Mouse (Mus musculus) spleen, adult 2 months (tissue): ENCODE measurements around the gene Pced1b. TPM values are rescaled to one million over a fixed set of nuclear protein-coding genes. Genes with fewer than 3 reads are reported as not detected.
"Not testable (repeated sequence)": the region's sequence is repeated elsewhere in the genome, so short reads cannot be mapped to it uniquely, and the experiment has no call there.

Source experiments
- DNase-seq, 2 experiments: peaks; one replicate each; pipeline versions ENCODE4 v3.0.0 to v3.0.0-alpha.2; 2012 to 2021; ENCODE audit warnings: low spot score in 2 of 2, low read depth in 1 of 2
- H3K27ac ChIP-seq: fragments of 200-500 bp; 2 replicates; pipeline ENCODE4 v1.5.1; 2012; ENCODE audit warnings: low read length, inconsistent platforms; ENCODE audit not compliant: insufficient read depth
- H3K27me3 ChIP-seq: fragments of 200-500 bp; 2 replicates; pipeline ENCODE4 v1.6.1; 2012; ENCODE audit warnings: mild to moderate bottlenecking, moderate library complexity, low read length, inconsistent platforms; ENCODE audit not compliant: control insufficient read depth, insufficient read depth
- H3K36me3 ChIP-seq: fragments of 200-500 bp; 2 replicates; pipeline ENCODE4 v1.6.1; 2012; ENCODE audit warnings: mild to moderate bottlenecking, low read length, inconsistent platforms; ENCODE audit not compliant: control insufficient read depth, insufficient read depth
- H3K4me1 ChIP-seq: fragments of 200-500 bp; 2 replicates; pipeline ENCODE4 v1.6.1; 2011; ENCODE audit warnings: inconsistent platforms; ENCODE audit not compliant: control insufficient read depth, insufficient read depth, insufficient read length
- H3K4me3 ChIP-seq: fragments of 200-500 bp; 2 replicates; pipeline ENCODE4 v1.5.1; 2011; ENCODE audit warnings: mild to moderate bottlenecking, inconsistent platforms; ENCODE audit not compliant: insufficient read depth, insufficient read length; ENCODE audit errors: extremely low read depth
- CTCF ChIP-seq: fragments of 200-500 bp; IDR thresholded peaks from 2 replicates; pipeline ENCODE4 v1.5.1; 2011; ENCODE audit warnings: mild to moderate bottlenecking, inconsistent platforms; ENCODE audit not compliant: insufficient read depth, insufficient read length, insufficient replicate concordance; ENCODE audit errors: extremely low read depth
- POLR2A ChIP-seq: fragments of 200-500 bp; IDR thresholded peaks from 2 replicates; pipeline ENCODE4 v1.6.1; 2011; ENCODE audit warnings: low read depth, low read length, inconsistent platforms
- WGBS: fragments of 180-500 bp; shearing (Covaris S2); methylation state at CpG from one replicate; pipeline ENCODE4 v1.1.7; 2018; 5-methylcytosine and 5-hydroxymethylcytosine counted together
- polyA plus RNA-seq: library from polyadenylated mRNA; depleted of rRNA; stranded (reverse); fragments of >200 nt; gene quantifications from 2 replicates; pipeline ENCODE4 v1.2.3, GENCODE M21; 2012

Pced1b gene
- polyA plus RNA-seq, 1 experiment, result 53.8 TPM

- 90% methylated on average over 7 of the region's 7 CpGs for WGBS
- H3K4me1 ChIP-seq, result peaks cover 8% of the 10 kb centered on the region
Measured at GRCm38 (mm10) chr15:97370880-97371279, 124.0 kb downstream of the Pced1b start.

GRCm38 (mm10) chr15:97372043-97372442, 125.1 kb downstream of the Pced1b start:
- not testable (repeated sequence) for H3K36me3 ChIP-seq, H3K4me1 ChIP-seq, DNase-seq, H3K27me3 ChIP-seq, H3K4me3 ChIP-seq
- 63% methylated on average over 3 of the region's 3 CpGs for WGBS
- peak overlapping the region; percentile 96; the same call in 1 of the 2 replicates for H3K27ac ChIP-seq

More at GRCm38 (mm10) chr15:97370880-97371279, 124.0 kb downstream of the Pced1b start:
- Histone ChIP-seq H3K4me3 (no peak overlapping the region), H3K36me3 (peaks cover 2% of the 10 kb centered on the region; the same call in 1 of the 2 replicates), H3K27ac (no peak overlapping the region), H3K27me3 (no peaks in the 10 kb centered on the region)
- no peak for TF ChIP-seq POLR2A
- TF ChIP-seq CTCF, result no peak
- DNase-seq, result no peak

- peak in 1 of 2 experiments; percentile 30 for DNase-seq
- Histone ChIP-seq H3K27me3 (no peaks in the 10 kb centered on the region), H3K4me1 (peaks cover 8% of the 10 kb centered on the region), H3K4me3 (peak overlapping the region; percentile 36), H3K36me3 (peaks cover 2% of the 10 kb centered on the region; the same call in 1 of the 2 replicates), H3K27ac (peak overlapping the region; percentile 96)
- TF ChIP-seq POLR2A, result no peak
- TF ChIP-seq CTCF, result no peak
- WGBS, result 44% methylated on average over 6 of the region's 6 CpGs
Measured at GRCm38 (mm10) chr15:97372611-97373131, 125.8 kb downstream of the Pced1b start.

DNA sequence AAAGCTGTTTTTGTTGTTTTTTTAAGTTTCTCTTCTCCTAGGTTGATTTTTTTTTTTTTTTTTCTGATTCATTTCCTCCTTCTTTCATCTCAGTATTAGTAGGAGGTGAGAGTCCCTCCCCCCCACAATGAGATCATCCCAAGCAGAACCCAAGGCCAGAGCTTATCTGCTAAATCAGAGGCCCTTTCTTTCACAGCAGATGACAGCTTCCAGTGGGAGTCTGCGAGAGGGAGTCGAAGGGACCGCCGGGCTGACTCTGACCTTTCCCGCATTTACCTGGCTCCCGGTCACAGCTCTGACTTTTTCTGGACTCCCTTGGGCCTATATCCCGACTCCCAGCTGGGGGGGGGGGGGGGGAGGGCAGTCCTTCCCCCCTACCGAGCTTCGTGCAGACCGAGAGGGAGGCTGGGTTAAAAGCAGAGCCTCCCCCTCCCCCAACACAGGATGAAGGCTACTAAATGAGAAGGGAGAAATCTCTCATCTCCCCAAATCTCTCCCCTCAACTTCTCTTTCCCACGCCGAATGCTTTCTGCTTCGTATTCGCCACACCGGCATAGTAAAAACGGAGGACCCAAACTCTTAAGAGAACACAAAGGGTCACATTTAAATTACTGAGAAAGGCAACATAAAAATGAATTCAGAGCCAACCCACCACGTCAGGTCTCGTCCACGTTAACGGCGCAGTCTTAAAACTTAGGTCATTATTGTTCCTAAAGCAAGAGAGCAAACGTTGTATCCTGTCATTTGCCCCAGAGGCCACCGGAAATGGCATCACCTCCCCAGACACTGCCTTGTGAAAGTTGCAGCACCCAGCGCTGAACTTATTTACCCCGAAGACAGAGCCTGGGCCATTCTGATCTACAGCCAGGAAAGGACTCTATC, 126.5 kb downstream of the Pced1b start:
- peaks cover 2% of the 10 kb centered on the region; the same call in 1 of the 2 replicates for H3K36me3 ChIP-seq
- peak overlapping the region; percentile 54 for H3K4me3 ChIP-seq
- TF ChIP-seq POLR2A (peak; percentile 50; the same call in 1 of the 2 replicates), CTCF (no peak)
- WGBS, result 24% methylated on average over 25 of the region's 25 CpGs
- peak overlapping the region; percentile 96 for H3K27ac ChIP-seq
- H3K27me3 ChIP-seq, result no peaks in the 10 kb centered on the region
- H3K4me1 ChIP-seq, result peaks cover 8% of the 10 kb centered on the region
- peak; percentile 53 to 74 for DNase-seq

DNA sequence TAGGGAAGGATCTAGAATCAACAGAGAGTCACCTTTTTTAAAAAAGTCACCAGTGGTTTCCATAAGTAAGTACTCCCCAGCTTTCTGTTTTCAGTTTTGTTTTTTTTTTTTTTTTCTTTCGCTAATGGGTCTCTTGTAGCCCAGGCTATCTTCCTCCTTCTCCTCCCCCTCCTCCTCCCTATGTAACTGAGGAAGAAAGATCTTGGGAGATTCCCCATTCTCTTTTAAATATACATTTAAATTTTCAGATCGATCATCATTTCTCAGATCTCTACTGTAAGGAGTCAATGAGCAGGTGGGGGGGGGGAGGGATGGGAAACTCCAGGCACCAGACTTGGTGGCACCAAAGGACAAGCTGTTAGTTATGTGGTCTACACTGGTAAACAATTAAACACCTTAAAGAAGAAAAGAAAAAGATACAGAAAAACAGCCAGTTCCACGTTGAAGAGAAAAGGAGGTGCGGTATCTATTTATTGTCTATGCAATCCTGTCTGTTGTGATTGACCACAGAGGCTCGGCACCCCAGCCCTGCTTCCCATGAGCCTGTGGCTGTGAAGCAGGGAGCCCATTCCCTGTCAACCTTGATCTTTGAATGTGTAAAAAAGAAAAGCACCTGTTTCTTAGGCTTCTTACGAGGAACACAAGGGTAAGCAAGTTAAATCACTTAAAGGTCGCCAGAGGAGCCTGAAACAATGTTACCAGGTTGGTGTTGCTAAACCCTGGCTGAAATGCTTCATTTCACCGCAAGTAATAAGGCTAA, 127.4 kb downstream of the Pced1b start:
- no peak for TF ChIP-seq CTCF
- TF ChIP-seq POLR2A, result no peak
- peak overlapping the region; percentile 90 for H3K27ac ChIP-seq
- H3K4me3 ChIP-seq, result peak overlapping the region; percentile 54

GRCm38 (mm10) chr15:97374845-97375720, 128.2 kb downstream of the Pced1b start:
- no peak for DNase-seq
- no peaks in the 10 kb centered on the region; the same call in 1 of the 2 replicates for H3K36me3 ChIP-seq
- peak overlapping the region; percentile 90 for H3K27ac ChIP-seq
- TF ChIP-seq POLR2A, result no peak
- no peak for TF ChIP-seq CTCF
- peak overlapping the region; percentile 54 for H3K4me3 ChIP-seq
- WGBS, result 64% methylated on average over 15 of the region's 15 CpGs
- H3K27me3 ChIP-seq, result no peaks in the 10 kb centered on the region
- peaks cover 8% of the 10 kb centered on the region for H3K4me1 ChIP-seq

More for the DNA sequence above, 127.4 kb downstream of the Pced1b start:
- Histone ChIP-seq H3K36me3 (no peaks in the 10 kb centered on the region; the same call in 1 of the 2 replicates), H3K27me3 (no peaks in the 10 kb centered on the region), H3K4me1 (peaks cover 8% of the 10 kb centered on the region)
- DNase-seq, result no peak
- WGBS, result 66% methylated on average over 8 of the region's 8 CpGs
